Mouse (Mus musculus): Measurements from ENCODE around the gene Olfr1137.

DNA sequence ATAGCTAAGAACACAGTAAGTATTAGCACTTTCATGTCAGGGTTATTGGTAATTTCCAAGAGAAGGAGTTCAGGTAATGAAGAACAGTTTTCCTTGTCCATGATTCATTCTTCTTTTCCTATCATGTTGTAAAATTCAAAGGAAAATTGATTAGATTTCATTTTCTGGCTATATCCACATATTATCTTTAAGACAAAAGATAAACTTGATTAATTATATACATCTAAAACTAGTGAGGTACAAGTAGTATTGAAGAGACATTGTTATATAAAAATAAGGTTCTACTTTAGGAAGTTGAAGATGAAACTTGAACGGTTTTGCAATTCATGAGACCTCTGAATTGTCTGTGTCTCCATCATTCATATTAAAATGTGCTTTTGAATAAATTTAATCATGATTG, 40.9 kb upstream of the Olfr1137 start, which contains the start of gene Olfr1141:
- no peak for TF ChIP-seq CTCF (IDR thresholded peaks at IDR 0.05; ENCODE audit: borderline replicate concordance, control insufficient read depth, extremely low read depth, insufficient read depth, low read length, poor library complexity)
- no peak for TF ChIP-seq POLR2A (IDR thresholded peaks at IDR 0.05; ENCODE audit: control insufficient read depth, extremely low read depth, insufficient read depth, low read length, poor library complexity)
